Mouse (Mus musculus) monocyte, adult 5-6 weeks (primary cell): ENCODE data around the gene Wipi1. TPM values are rescaled to one million over a fixed set of nuclear protein-coding genes. Genes with fewer than 3 reads are reported as not detected.
"Not testable (repeated sequence)": the region's sequence is repeated elsewhere in the genome, so short reads cannot be mapped to it uniquely, and the experiment has no call there.

Source experiments
- ATAC-seq: fragments of 153-309, 156-312 bp; replicated peaks from 2 replicates; pipeline ENCODE4 v1.8.0; 2017; ENCODE audit warnings: mild to moderate bottlenecking; ENCODE audit not compliant: low TSS enrichment, insufficient number of reproducible peaks, severe bottlenecking, poor library complexity, low FRiP score
- total RNA-seq: library from RNA; stranded (forward); fragments of 200-1000, 200-491, 200-594 nt; gene quantifications from 3 replicates; pipeline ENCODE4 v1.2.3, GENCODE M21; 2017

The Wipi1 gene
- total RNA-seq, 1 experiment from 2014 or later: 1.9 TPM

- no peak for ATAC-seq
These were observed 10.8 kb upstream of the Wipi1 start for GRCm38 (mm10) chr11:109622518-109623037.

- ATAC-seq: peak; percentile 69
These were observed 9.4 kb upstream of the Wipi1 start for GRCm38 (mm10) chr11:109621183-109621582.

GRCm38 (mm10) chr11:109620356-109620755 lies 8.6 kb upstream of the Wipi1 start:
- ATAC-seq: no peak

- ATAC-seq: not testable (repeated sequence)
These were observed 7.3 kb upstream of the Wipi1 start for GRCm38 (mm10) chr11:109619055-109619454.

- no peak for ATAC-seq
These were observed 5.0 kb upstream of the Wipi1 start for GRCm38 (mm10) chr11:109616766-109617165.

GRCm38 (mm10) chr11:109616352-109616751 lies 4.6 kb upstream of the Wipi1 start:
- no peak for ATAC-seq

GRCm38 (mm10) chr11:109615286-109615685 lies 3.5 kb upstream of the Wipi1 start:
- no peak for ATAC-seq

- ATAC-seq: no peak
These were observed 1.2 kb upstream of the Wipi1 start for GRCm38 (mm10) chr11:109612871-109613529.

- ATAC-seq: peak; percentile 0; the same call in 1 of the 2 replicates
These were observed 918 bp downstream of the Wipi1 start for GRCm38 (mm10) chr11:109610795-109611302.

- ATAC-seq: no peak
These were observed 1.5 kb downstream of the Wipi1 start for GRCm38 (mm10) chr11:109610046-109610794.

GRCm38 (mm10) chr11:109608976-109609625 lies 2.7 kb downstream of the Wipi1 start:
- ATAC-seq: no peak

- ATAC-seq: no peak
These were observed 4.2 kb downstream of the Wipi1 start for GRCm38 (mm10) chr11:109607600-109607999.

- ATAC-seq: no peak
These were observed 12.8 kb downstream of the Wipi1 start for GRCm38 (mm10) chr11:109598778-109599570.

GRCm38 (mm10) chr11:109594761-109595160 lies 17.0 kb downstream of the Wipi1 start:
- ATAC-seq: no peak

GRCm38 (mm10) chr11:109593200-109593981 lies 18.4 kb downstream of the Wipi1 start:
- no peak for ATAC-seq

- no peak for ATAC-seq
These were observed 20.3 kb downstream of the Wipi1 start for GRCm38 (mm10) chr11:109591511-109591910.

- no peak for ATAC-seq
These were observed 21.8 kb downstream of the Wipi1 start for GRCm38 (mm10) chr11:109590012-109590411.
